Mouse (Mus musculus) telencephalon, adult 2 months (tissue): ENCODE data around the gene Lsm11.

Experiments used
- DNase-seq: peaks from one replicate; pipeline ENCODE4 v3.0.0-alpha.2; 2011; ENCODE audit warnings: low read depth, low spot score

Lsm11 gene

GRCm38 (mm10) chr11:45927456-45927855, 17.3 kb downstream of the Lsm11 start:
- no peak for DNase-seq

- DNase-seq = peak; percentile 83
These were observed 18.1 kb downstream of the Lsm11 start for GRCm38 (mm10) chr11:45926640-45927082.

GRCm38 (mm10) chr11:45925436-45925835, 19.3 kb downstream of the Lsm11 start:
- DNase-seq = no peak

- DNase-seq = no peak
These were observed 23.2 kb downstream of the Lsm11 start for GRCm38 (mm10) chr11:45921480-45921898.

GRCm38 (mm10) chr11:45921026-45921425, 23.7 kb downstream of the Lsm11 start:
- DNase-seq = no peak

GRCm38 (mm10) chr11:45918836-45919235, 25.9 kb downstream of the Lsm11 start:
- no peak for DNase-seq

GRCm38 (mm10) chr11:45918018-45918417, 26.7 kb downstream of the Lsm11 start:
- DNase-seq = no peak

- no peak for DNase-seq
These were observed 28.5 kb downstream of the Lsm11 start for GRCm38 (mm10) chr11:45916196-45916595.

- no peak for DNase-seq
These were observed 34.0 kb downstream of the Lsm11 start for GRCm38 (mm10) chr11:45910701-45911100.

- DNase-seq = no peak
These were observed 35.8 kb downstream of the Lsm11 start for GRCm38 (mm10) chr11:45908894-45909293.

- DNase-seq = no peak
These were observed 36.7 kb downstream of the Lsm11 start for GRCm38 (mm10) chr11:45908070-45908469.

GRCm38 (mm10) chr11:45907301-45907700, 37.4 kb downstream of the Lsm11 start:
- DNase-seq = no peak

GRCm38 (mm10) chr11:45906109-45906786, 38.5 kb downstream of the Lsm11 start:
- DNase-seq = no peak

GRCm38 (mm10) chr11:45900233-45901015, 44.3 kb downstream of the Lsm11 start:
- no peak for DNase-seq

- DNase-seq = no peak
These were observed 47.3 kb downstream of the Lsm11 start for GRCm38 (mm10) chr11:45897392-45897791.

GRCm38 (mm10) chr11:45892861-45893360, 51.8 kb downstream of the Lsm11 start:
- DNase-seq = no peak

- DNase-seq = no peak
These were observed 54.3 kb downstream of the Lsm11 start for GRCm38 (mm10) chr11:45890423-45890822.

GRCm38 (mm10) chr11:45889981-45890380, 54.8 kb downstream of the Lsm11 start:
- DNase-seq = no peak

GRCm38 (mm10) chr11:45888471-45889030, 56.2 kb downstream of the Lsm11 start:
- DNase-seq = no peak

- no peak for DNase-seq
These were observed 58.1 kb downstream of the Lsm11 start for GRCm38 (mm10) chr11:45886596-45886995.

GRCm38 (mm10) chr11:45885606-45886230, 59.0 kb downstream of the Lsm11 start:
- DNase-seq = no peak

- no peak for DNase-seq
These were observed 60.7 kb downstream of the Lsm11 start for GRCm38 (mm10) chr11:45884029-45884428.
